Mouse (Mus musculus) heart, adult 2 months (tissue): Measurements from ENCODE around the gene Gm20388.

Experiments
- CTCF ChIP-seq: fragments of 200-600 bp; IDR thresholded peaks from 2 replicates; pipeline ENCODE4 v1.8.1; 2022; ENCODE audit warnings: antibody characterized with exemption, mild to moderate bottlenecking, moderate library complexity
- POLR2A ChIP-seq: fragments of 200-500 bp; IDR thresholded peaks from 2 replicates; pipeline ENCODE4 v1.6.1; 2011; ENCODE audit warnings: mild to moderate bottlenecking, low read depth, low read length, control low read depth; ENCODE audit not compliant: insufficient read depth

DNA sequence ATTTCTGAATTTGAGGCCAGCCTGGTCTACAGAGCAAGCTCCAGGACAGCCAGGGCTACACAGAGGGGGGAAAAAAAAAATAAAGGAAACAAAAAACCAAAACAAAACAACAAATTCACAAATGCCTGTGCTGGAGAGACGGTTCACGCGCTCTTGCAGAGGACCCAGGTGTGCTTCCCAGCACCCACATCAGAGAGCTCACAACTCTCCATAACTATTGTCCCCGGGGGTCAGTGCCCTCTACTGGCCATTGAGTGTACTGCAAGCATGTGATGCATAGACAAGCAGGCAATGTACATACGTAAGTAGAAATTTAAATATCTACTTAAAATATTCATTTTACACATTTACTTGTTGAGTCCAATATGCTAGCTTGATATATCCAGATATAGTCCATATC lies 683.9 kb downstream of the Gm20388 start:
- TF ChIP-seq CTCF (peak; percentile 69), POLR2A (no peak)
